Mouse (Mus musculus) heart, embryonic 16.5 days (tissue): ENCODE results near the gene Hyls1. TPM values are rescaled to one million over a fixed set of nuclear protein-coding genes. Genes with fewer than 3 reads are reported as not detected.

Source experiments
- ATAC-seq: fragments of 200-750 bp; cut with Nextera tagmentation; replicated peaks from 2 replicates; pipeline ENCODE4 v1.8.0; 2017; ENCODE audit warnings: moderate number of reproducible peaks; ENCODE audit not compliant: insufficient read depth, low FRiP score; ENCODE audit errors: extremely low read depth
- H3K27ac ChIP-seq: fragments of 300-500 bp; sonication (generic); 2 replicates; pipeline ENCODE4 v1.5.1; 2014; ENCODE audit warnings: mild to moderate bottlenecking, low read length, control low read depth, moderate library complexity
- H3K27me3 ChIP-seq: fragments of 300-500 bp; sonication (generic); 2 replicates; pipeline ENCODE4 v1.6.1; 2014; ENCODE audit warnings: low read length, mixed read lengths; ENCODE audit not compliant: control insufficient read depth, insufficient read depth
- H3K36me3 ChIP-seq: fragments of 300-500 bp; sonication (generic); 2 replicates; pipeline ENCODE4 v1.6.1; 2014; ENCODE audit not compliant: control insufficient read depth, insufficient read depth
- H3K4me1 ChIP-seq: fragments of 300-500 bp; sonication (generic); 2 replicates; pipeline ENCODE4 v1.6.1; 2014; ENCODE audit warnings: low read length, mixed read lengths; ENCODE audit not compliant: control insufficient read depth, insufficient read depth
- H3K4me2 ChIP-seq: fragments of 300-500 bp; sonication (generic); 2 replicates; pipeline ENCODE4 v1.6.1; 2014; ENCODE audit warnings: low read depth, mild to moderate bottlenecking, control low read depth, low read length
- H3K4me3 ChIP-seq: fragments of 300-500 bp; sonication (generic); 2 replicates; pipeline ENCODE4 v1.5.1; 2014; ENCODE audit warnings: mild to moderate bottlenecking, control low read depth, low read length
- H3K9ac ChIP-seq: fragments of 300-500 bp; sonication (generic); 2 replicates; pipeline ENCODE4 v1.6.1; 2014; ENCODE audit warnings: low read length, control low read depth
- H3K9me3 ChIP-seq: fragments of 300-500 bp; sonication (generic); replicated peaks from 2 replicates; pipeline ENCODE4 v1.6.1; 2016; ENCODE audit warnings: low read length; ENCODE audit not compliant: control insufficient read depth
- WGBS: fragments of 180-500 bp; shearing (Covaris S2); extraction: QIAGEN DNeasy Blood & Tissue Kit; methylation state at CpG from one replicate; pipeline ENCODE4 v1.1.7; 2014; 5-methylcytosine and 5-hydroxymethylcytosine counted together
- polyA plus RNA-seq: library from polyadenylated mRNA; unstranded; fragments of >200 nt; fragmentation: Nextera tagmentation; extraction: Ambion mirVana; gene quantifications from 2 replicates; pipeline ENCODE4 v1.2.1, GENCODE M21; 2015

The Hyls1 gene
- polyA plus RNA-seq, 1 experiment from 2014 or later: 14.4 TPM

- no peaks in the 10 kb centered on the region for H3K36me3 ChIP-seq
- peaks cover 10% of the 10 kb centered on the region for H3K4me1 ChIP-seq
- ATAC-seq: no peak
- no peaks in the 10 kb centered on the region for H3K27me3 ChIP-seq
- H3K4me2 ChIP-seq: no peak overlapping the region
- no peaks in the 10 kb centered on the region for H3K9me3 ChIP-seq
- no peak overlapping the region for H3K4me3 ChIP-seq
- no peak overlapping the region for H3K9ac ChIP-seq
- no peak overlapping the region for H3K27ac ChIP-seq
- WGBS: 76% methylated on average over 6 of the region's 6 CpGs
These were observed 49.4 kb downstream of the Hyls1 start for GRCm38 (mm10) chr9:35520631-35521348.

- H3K27ac ChIP-seq: no peak within 1 kb of the TSS
- H3K9me3 ChIP-seq: no peaks in the 10 kb centered on the region
- no peak within 1 kb of the TSS for H3K4me2 ChIP-seq
- no peak for ATAC-seq
- no peak within 1 kb of the TSS for H3K4me3 ChIP-seq
- no peak within 1 kb of the TSS for H3K9ac ChIP-seq
- peaks cover 2% of the 10 kb centered on the region for H3K4me1 ChIP-seq
- 78% methylated on average over 3 of the region's 3 CpGs for WGBS
- no peaks in the 10 kb centered on the region for H3K36me3 ChIP-seq
- H3K27me3 ChIP-seq: no peaks in the 10 kb centered on the region
These were observed 52.0 kb downstream of the Hyls1 start, which contains the start of gene Gm1113 for GRCm38 (mm10) chr9:35518169-35518568. Gene Gm1113 (minus strand): TSS chr9:35518269.

GRCm38 (mm10) chr9:35516711-35517110 is 53.5 kb downstream of the Hyls1 start:
- no peak overlapping the region for H3K9ac ChIP-seq

DNA sequence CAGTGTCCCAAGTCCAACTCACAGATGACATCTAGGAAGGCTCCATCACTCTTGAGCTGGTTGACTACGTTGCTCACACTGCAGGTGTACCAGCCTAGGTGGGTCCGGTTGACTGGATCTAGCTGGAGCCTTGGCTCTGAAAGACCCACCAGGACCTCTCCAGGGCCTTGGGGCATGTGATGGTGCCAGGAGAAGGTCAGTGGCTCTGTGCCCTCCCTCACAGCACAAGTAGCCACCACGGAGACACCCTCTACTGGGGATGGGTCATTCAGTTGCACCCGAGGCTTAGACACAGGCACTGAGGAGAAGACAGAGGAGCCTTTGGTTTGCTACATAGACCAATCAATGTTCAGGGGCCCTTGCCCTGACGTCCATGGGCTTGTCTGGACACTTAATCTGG is 54.0 kb downstream of the Hyls1 start:
- Histone ChIP-seq H3K27ac (no peak overlapping the region), H3K27me3 (no peaks in the 10 kb centered on the region), H3K36me3 (no peaks in the 10 kb centered on the region), H3K4me3 (no peak overlapping the region), H3K9me3 (no peaks in the 10 kb centered on the region), H3K4me1 (no peaks in the 10 kb centered on the region), H3K4me2 (no peak overlapping the region), H3K9ac (no peak overlapping the region)
- 75% methylated on average over 5 of the region's 5 CpGs for WGBS
- no peak for ATAC-seq

More at GRCm38 (mm10) chr9:35516711-35517110, 53.5 kb downstream of the Hyls1 start:
- ATAC-seq: no peak
- Histone ChIP-seq H3K27me3 (no peaks in the 10 kb centered on the region), H3K4me3 (no peak overlapping the region), H3K27ac (no peak overlapping the region), H3K9me3 (no peaks in the 10 kb centered on the region), H3K36me3 (no peaks in the 10 kb centered on the region), H3K4me1 (no peaks in the 10 kb centered on the region), H3K4me2 (no peak overlapping the region)
- 87% methylated on average over 16 of the region's 16 CpGs for WGBS

- Histone ChIP-seq H3K36me3 (no peaks in the 10 kb centered on the region), H3K4me2 (no peak overlapping the region), H3K9ac (no peak overlapping the region), H3K27ac (no peak overlapping the region), H3K27me3 (0 out of 2 replicates have a peak, but pooled peaks cover 2% of the 10 kb centered on the region), H3K4me3 (no peak overlapping the region), H3K9me3 (no peaks in the 10 kb centered on the region), H3K4me1 (peaks cover 2% of the 10 kb centered on the region)
- no peak for ATAC-seq
- 69% methylated on average over 4 of the region's 4 CpGs for WGBS
These were observed 56.3 kb downstream of the Hyls1 start for GRCm38 (mm10) chr9:35513900-35514299.

Other genes starting within 250 kb of the Hyls1 start
- gene Cdon, start 149.3 kb downstream of the Hyls1 start, polyA plus RNA-seq: 5.0 and 5.8 TPM in 2 replicates
- not detected in 2 replicates for gene Gm1113, start 52.1 kb downstream of the Hyls1 start, polyA plus RNA-seq
- gene Ddx25, start 11.9 kb downstream of the Hyls1 start, polyA plus RNA-seq: 0.57 and 0.63 TPM in 2 replicates
- 13.6 and 14.3 TPM in 2 replicates for gene Pus3, start 11.8 kb downstream of the Hyls1 start, polyA plus RNA-seq
- 0.37 and 0.53 TPM in 2 replicates for gene Pate2, start 114 bp downstream of the Hyls1 start, polyA plus RNA-seq
- not detected in 2 replicates for gene Pate4, start 41.5 kb upstream of the Hyls1 start, polyA plus RNA-seq
- gene Pate3, start 77.8 kb upstream of the Hyls1 start, polyA plus RNA-seq: not detected in 2 replicates
- gene Pate1, start 117.0 kb upstream of the Hyls1 start, polyA plus RNA-seq: not detected in 2 replicates
- not detected in 2 replicates for gene Gm17677, start 170.7 kb upstream of the Hyls1 start, polyA plus RNA-seq
- gene Gm17727, start 207.7 kb upstream of the Hyls1 start, polyA plus RNA-seq: not detected in 2 replicates
- not detected in 2 replicates for gene Gm27235, start 219.7 kb upstream of the Hyls1 start, polyA plus RNA-seq
- gene D730048I06Rik, start 219.7 kb upstream of the Hyls1 start, polyA plus RNA-seq: not detected in 2 replicates